Mouse (Mus musculus): Measurements from ENCODE around the gene Ifngr2. TPM values are rescaled to one million over a fixed set of nuclear protein-coding genes. Genes with fewer than 3 reads are reported as not detected.

Ifngr2 gene
- polyA plus RNA-seq, 1 experiment from 2014 or later = 22.2 TPM

- H3K4me2 ChIP-seq (ENCODE audit: low read depth, low read length) = no peak overlapping the region
- H3K27me3 ChIP-seq (ENCODE audit: control insufficient read depth, insufficient read depth, low read depth, low read length) = no peaks in the 10 kb centered on the region
- 0 out of 2 replicates have a peak, but pooled peaks cover 4% of the 10 kb centered on the region for H3K36me3 ChIP-seq (ENCODE audit: control insufficient read depth, insufficient read depth)
- H3K4me1 ChIP-seq (ENCODE audit: control insufficient read depth, low read depth, low read length) = peaks cover 41% of the 10 kb centered on the region
- H3K27ac ChIP-seq (ENCODE audit: low read length) = no peak overlapping the region
- H3K9me3 ChIP-seq (replicated peaks; ENCODE audit: control insufficient read depth, low read length) = no peaks in the 10 kb centered on the region
- no peak for ATAC-seq (ENCODE audit: low read depth)
- H3K9ac ChIP-seq (ENCODE audit: low read depth, low read length) = no peak overlapping the region
- 23% methylated on average over 12 of the region's 12 CpGs for WGBS (ENCODE audit: insufficient replicate concordance)
- H3K4me3 ChIP-seq (ENCODE audit: low read depth, low read length) = no peak overlapping the region
These were observed 6.8 kb downstream of the Ifngr2 start for GRCm38 (mm10) chr16:91553625-91554024.

GRCm38 (mm10) chr16:91555017-91555605 is 8.2 kb downstream of the Ifngr2 start:
- Histone ChIP-seq H3K9me3 (replicated peaks; ENCODE audit: control insufficient read depth, low read length) (no peaks in the 10 kb centered on the region), H3K4me3 (ENCODE audit: low read depth, low read length) (no peak overlapping the region), H3K27ac (ENCODE audit: low read length) (no peak overlapping the region), H3K4me1 (ENCODE audit: control insufficient read depth, low read depth, low read length) (peaks cover 28% of the 10 kb centered on the region), H3K27me3 (ENCODE audit: control insufficient read depth, insufficient read depth, low read depth, low read length) (no peaks in the 10 kb centered on the region), H3K9ac (ENCODE audit: low read depth, low read length) (no peak overlapping the region), H3K4me2 (ENCODE audit: low read depth, low read length) (no peak overlapping the region), H3K36me3 (ENCODE audit: control insufficient read depth, insufficient read depth) (peaks cover 11% of the 10 kb centered on the region; the same call in 1 of the 2 replicates)
- 80% methylated on average over 8 of the region's 8 CpGs for WGBS (ENCODE audit: insufficient replicate concordance)
- no peak for ATAC-seq (ENCODE audit: low read depth)

- Histone ChIP-seq H3K9me3 (replicated peaks; ENCODE audit: control insufficient read depth, low read length) (no peaks in the 10 kb centered on the region), H3K36me3 (ENCODE audit: control insufficient read depth, insufficient read depth) (peaks cover 11% of the 10 kb centered on the region), H3K4me2 (ENCODE audit: low read depth, low read length) (no peak overlapping the region), H3K27me3 (ENCODE audit: control insufficient read depth, insufficient read depth, low read depth, low read length) (no peaks in the 10 kb centered on the region), H3K4me1 (ENCODE audit: control insufficient read depth, low read depth, low read length) (peaks cover 17% of the 10 kb centered on the region), H3K9ac (ENCODE audit: low read depth, low read length) (no peak overlapping the region), H3K27ac (ENCODE audit: low read length) (no peak overlapping the region), H3K4me3 (ENCODE audit: low read depth, low read length) (no peak overlapping the region)
- no peak for ATAC-seq (ENCODE audit: low read depth)
- 81% methylated on average over 15 of the region's 15 CpGs for WGBS (ENCODE audit: insufficient replicate concordance)
These were observed 9.8 kb downstream of the Ifngr2 start for GRCm38 (mm10) chr16:91556659-91557058.

GRCm38 (mm10) chr16:91557214-91557613 is 10.3 kb downstream of the Ifngr2 start:
- Histone ChIP-seq H3K36me3 (ENCODE audit: control insufficient read depth, insufficient read depth) (peaks cover 11% of the 10 kb centered on the region), H3K9me3 (replicated peaks; ENCODE audit: control insufficient read depth, low read length) (no peaks in the 10 kb centered on the region), H3K4me1 (ENCODE audit: control insufficient read depth, low read depth, low read length) (peaks cover 11% of the 10 kb centered on the region), H3K27ac (ENCODE audit: low read length) (no peak overlapping the region), H3K27me3 (ENCODE audit: control insufficient read depth, insufficient read depth, low read depth, low read length) (no peaks in the 10 kb centered on the region), H3K4me2 (ENCODE audit: low read depth, low read length) (no peak overlapping the region), H3K4me3 (ENCODE audit: low read depth, low read length) (no peak overlapping the region), H3K9ac (ENCODE audit: low read depth, low read length) (no peak overlapping the region)
- ATAC-seq (ENCODE audit: low read depth) = no peak
- WGBS (ENCODE audit: insufficient replicate concordance) = 85% methylated on average over 7 of the region's 7 CpGs

GRCm38 (mm10) chr16:91557693-91558092 is 10.8 kb downstream of the Ifngr2 start:
- 85% methylated on average over 15 of the region's 15 CpGs for WGBS (ENCODE audit: insufficient replicate concordance)
- H3K27ac ChIP-seq (ENCODE audit: low read length) = no peak overlapping the region

GRCm38 (mm10) chr16:91561099-91561498 is 14.2 kb downstream of the Ifngr2 start:
- Histone ChIP-seq H3K27ac (ENCODE audit: low read length) (0 out of 2 replicates have a peak overlapping the region, but pooled peaks have one; percentile 9), H3K4me1 (ENCODE audit: control insufficient read depth, low read depth, low read length) (peaks cover 15% of the 10 kb centered on the region), H3K27me3 (ENCODE audit: control insufficient read depth, insufficient read depth, low read depth, low read length) (no peaks in the 10 kb centered on the region), H3K9ac (ENCODE audit: low read depth, low read length) (no peak overlapping the region), H3K36me3 (ENCODE audit: control insufficient read depth, insufficient read depth) (peaks cover 14% of the 10 kb centered on the region), H3K4me2 (ENCODE audit: low read depth, low read length) (no peak overlapping the region), H3K4me3 (ENCODE audit: low read depth, low read length) (no peak overlapping the region), H3K9me3 (replicated peaks; ENCODE audit: control insufficient read depth, low read length) (no peaks in the 10 kb centered on the region)
- peak; percentile 40; the same call in 1 of the 2 replicates for ATAC-seq (ENCODE audit: low read depth)
- 58% methylated on average over 9 of the region's 9 CpGs for WGBS (ENCODE audit: insufficient replicate concordance)

More at GRCm38 (mm10) chr16:91557693-91558092, 10.8 kb downstream of the Ifngr2 start:
- H3K4me1 ChIP-seq (ENCODE audit: control insufficient read depth, low read depth, low read length) = peaks cover 11% of the 10 kb centered on the region
- no peak overlapping the region for H3K9ac ChIP-seq (ENCODE audit: low read depth, low read length)
- no peak for ATAC-seq (ENCODE audit: low read depth)
- no peak overlapping the region for H3K4me2 ChIP-seq (ENCODE audit: low read depth, low read length)
- no peaks in the 10 kb centered on the region for H3K27me3 ChIP-seq (ENCODE audit: control insufficient read depth, insufficient read depth, low read depth, low read length)
- no peak overlapping the region for H3K4me3 ChIP-seq (ENCODE audit: low read depth, low read length)
- no peaks in the 10 kb centered on the region for H3K9me3 ChIP-seq (replicated peaks; ENCODE audit: control insufficient read depth, low read length)
- H3K36me3 ChIP-seq (ENCODE audit: control insufficient read depth, insufficient read depth) = peaks cover 11% of the 10 kb centered on the region

- Histone ChIP-seq H3K27ac (ENCODE audit: low read length) (0 out of 2 replicates have a peak overlapping the region, but pooled peaks have one; percentile 9), H3K36me3 (ENCODE audit: control insufficient read depth, insufficient read depth) (peaks cover 14% of the 10 kb centered on the region)
These were observed 14.9 kb downstream of the Ifngr2 start for GRCm38 (mm10) chr16:91561541-91562457.

GRCm38 (mm10) chr16:91564580-91565291 is 17.9 kb downstream of the Ifngr2 start:
- Histone ChIP-seq H3K4me1 (ENCODE audit: control insufficient read depth, low read depth, low read length) (peaks cover 15% of the 10 kb centered on the region), H3K9me3 (replicated peaks; ENCODE audit: control insufficient read depth, low read length) (no peaks in the 10 kb centered on the region), H3K36me3 (ENCODE audit: control insufficient read depth, insufficient read depth) (peaks cover 3% of the 10 kb centered on the region), H3K27me3 (ENCODE audit: control insufficient read depth, insufficient read depth, low read depth, low read length) (no peaks in the 10 kb centered on the region), H3K4me3 (ENCODE audit: low read depth, low read length) (no peak overlapping the region), H3K27ac (ENCODE audit: low read length) (no peak overlapping the region; the same call in 1 of the 2 replicates), H3K4me2 (ENCODE audit: low read depth, low read length) (no peak overlapping the region), H3K9ac (ENCODE audit: low read depth, low read length) (no peak overlapping the region)
- 61% methylated on average over 4 of the region's 4 CpGs for WGBS (ENCODE audit: insufficient replicate concordance)
- peak; percentile 61 for ATAC-seq (ENCODE audit: low read depth)

More at GRCm38 (mm10) chr16:91561541-91562457, 14.9 kb downstream of the Ifngr2 start:
- Histone ChIP-seq H3K9ac (ENCODE audit: low read depth, low read length) (no peak overlapping the region), H3K9me3 (replicated peaks; ENCODE audit: control insufficient read depth, low read length) (no peaks in the 10 kb centered on the region), H3K4me2 (ENCODE audit: low read depth, low read length) (no peak overlapping the region), H3K4me1 (ENCODE audit: control insufficient read depth, low read depth, low read length) (peaks cover 15% of the 10 kb centered on the region), H3K4me3 (ENCODE audit: low read depth, low read length) (no peak overlapping the region), H3K27me3 (ENCODE audit: control insufficient read depth, insufficient read depth, low read depth, low read length) (no peaks in the 10 kb centered on the region)
- WGBS (ENCODE audit: insufficient replicate concordance) = 81% methylated on average over 38 of the region's 38 CpGs
- ATAC-seq (ENCODE audit: low read depth) = peak; percentile 68
